19 mouse cellular contexts compared by ENCODE assay signal in the genomic region with DNA sequence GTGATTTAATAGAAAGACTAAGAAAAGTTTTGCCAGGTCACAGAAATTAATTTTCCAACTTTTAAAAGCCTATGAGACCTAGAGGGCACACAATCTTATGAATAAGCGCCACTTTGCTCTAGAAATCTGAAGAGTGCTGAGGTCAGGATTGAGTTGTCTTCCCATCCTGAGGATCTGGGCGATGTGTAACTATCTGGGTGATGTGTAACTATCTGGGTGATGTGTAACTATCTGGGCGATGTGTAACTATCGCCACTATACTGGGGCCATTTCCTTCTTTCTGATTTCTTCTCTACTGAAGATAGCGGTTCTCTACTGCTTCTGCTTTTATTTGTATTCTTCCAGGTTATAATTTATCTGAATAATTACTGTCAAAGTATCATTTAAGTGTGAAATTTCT. TPM values are rescaled to one million over a fixed set of nuclear protein-coding genes. Genes with fewer than 3 reads are reported as not detected.
"Had no signal": no experiment of that assay in that cellular context is flagged by ENCODE, and none has a peak within 500 bp of the region (broad histone marks: within the 10 kb centered on the region; RNA-seq: fewer than 3 reads in every experiment).

No protein-coding gene starts in this region.

- H3K36me3 ChIP-seq: limb, embryonic 10.5 days; liver, embryonic 15.5 days; midbrain, embryonic 10.5 days; midbrain, embryonic 15.5 days; neural tube, embryonic 13.5 days had no signal

- H3K9ac ChIP-seq: liver, embryonic 15.5 days; midbrain, embryonic 15.5 days; neural tube, embryonic 13.5 days had no signal

- H3K27ac ChIP-seq: limb, embryonic 10.5 days; liver, embryonic 15.5 days; midbrain, embryonic 10.5 days; midbrain, embryonic 15.5 days; neural tube, embryonic 13.5 days had no signal

- H3K9me3 ChIP-seq: limb, embryonic 10.5 days; liver, embryonic 15.5 days; midbrain, embryonic 15.5 days; neural tube, embryonic 13.5 days had no signal

- H3K4me2 ChIP-seq: liver, embryonic 11.5 days; liver, embryonic 15.5 days; midbrain, embryonic 15.5 days; neural tube, embryonic 13.5 days had no signal

- H3K4me3 ChIP-seq: limb, embryonic 10.5 days; liver, embryonic 15.5 days; midbrain, embryonic 10.5 days; midbrain, embryonic 15.5 days; neural tube, embryonic 13.5 days had no signal

- DNase-seq: lung, adult 2 months; lung, postnatal 10 days; lung, postnatal 4 days; retina, postnatal 1 day; right cerebral cortex, postnatal 4 days; spleen, adult 18-20 months; thymus, postnatal 4 days had no signal

- H3K27me3 ChIP-seq: liver, embryonic 15.5 days; midbrain, embryonic 15.5 days; neural tube, embryonic 13.5 days had no signal

- ATAC-seq: intestine, embryonic 16.5 days; midbrain, embryonic 15.5 days had no signal

- H3K4me1 ChIP-seq: limb, embryonic 10.5 days; liver, embryonic 15.5 days; midbrain, embryonic 10.5 days; midbrain, embryonic 15.5 days; neural tube, embryonic 13.5 days had no signal

RNA-seq across cellular contexts. Expression of a gene that starts 58.8 kb away (rescaled TPM):
- total RNA-seq: left cerebral cortex, adult 18-20 months; megakaryocyte, adult 5-6 weeks had no signal
- polyA plus RNA-seq: intestine, embryonic 16.5 days; large intestine, adult 2 months; limb, embryonic 10.5 days; limb, embryonic 14.5 days; liver, embryonic 11.5 days; liver, embryonic 15.5 days; lung, adult 2 months; stomach, embryonic 14.5 days had no signal
